Mouse (Mus musculus) liver, embryonic 11.5 days (tissue): ENCODE data around the gene Rnf157. TPM values are rescaled to one million over a fixed set of nuclear protein-coding genes. Genes with fewer than 3 reads are reported as not detected.

Experiments used
- ATAC-seq: fragments of 200-750 bp; cut with Nextera tagmentation; replicated peaks from 2 replicates; pipeline ENCODE4 v1.8.0; 2017; ENCODE audit warnings: moderate number of reproducible peaks, mild to moderate bottlenecking, moderate TSS enrichment, moderate library complexity; ENCODE audit not compliant: low FRiP score
- DNase-seq: peaks from one replicate; pipeline ENCODE4 v3.0.0-alpha.2; 2017; ENCODE audit warnings: low spot score
- H3K27ac ChIP-seq: fragments of 300-500 bp; sonication (generic); 2 replicates; pipeline ENCODE4 v1.5.1; 2014; ENCODE audit warnings: mild to moderate bottlenecking, low read depth, low read length, control low read depth
- H3K27me3 ChIP-seq: fragments of 300-500 bp; sonication (generic); replicated peaks from 2 replicates; pipeline ENCODE4 v1.6.1; 2014; ENCODE audit warnings: low read length, mixed read lengths; ENCODE audit not compliant: control insufficient read depth, insufficient read depth
- H3K36me3 ChIP-seq: fragments of 300-500 bp; sonication (generic); 2 replicates; pipeline ENCODE4 v1.6.1; 2014; ENCODE audit warnings: mild to moderate bottlenecking, low read length, moderate library complexity, mixed read lengths; ENCODE audit not compliant: control insufficient read depth, insufficient read depth
- H3K4me1 ChIP-seq: fragments of 300-500 bp; sonication (generic); replicated peaks from 2 replicates; pipeline ENCODE4 v1.6.1; 2014; ENCODE audit warnings: low read length, mixed read lengths; ENCODE audit not compliant: control insufficient read depth, insufficient read depth
- H3K4me2 ChIP-seq: fragments of 300-500 bp; sonication (generic); 2 replicates; pipeline ENCODE4 v1.6.1; 2014; ENCODE audit warnings: mild to moderate bottlenecking, control low read depth, moderate library complexity
- H3K4me3 ChIP-seq: fragments of 300-500 bp; sonication (generic); 2 replicates; pipeline ENCODE4 v1.5.1; 2014; ENCODE audit warnings: low read depth, low read length, control low read depth
- H3K9ac ChIP-seq: fragments of 300-500 bp; sonication (generic); 2 replicates; pipeline ENCODE4 v1.6.1; 2014; ENCODE audit warnings: low read depth, low read length, control low read depth
- H3K9me3 ChIP-seq: fragments of 300-500 bp; sonication (generic); 2 replicates; pipeline ENCODE4 v1.6.1; 2016; ENCODE audit warnings: low read length, inconsistent platforms, mixed read lengths; ENCODE audit not compliant: control insufficient read depth
- WGBS: fragments of 180-500 bp; shearing (Covaris S2); extraction: QIAGEN DNeasy Blood & Tissue Kit; methylation state at CpG from one replicate; pipeline ENCODE4 v1.1.7; 2014; 5-methylcytosine and 5-hydroxymethylcytosine counted together
- polyA plus RNA-seq: library from polyadenylated mRNA; unstranded; fragments of >200 nt; fragmentation: Nextera tagmentation; extraction: Ambion mirVana; gene quantifications from 2 replicates; pipeline ENCODE4 v1.2.1, GENCODE M21; 2014

Rnf157 gene
- polyA plus RNA-seq, 1 experiment from 2014 or later = 6.8 TPM

DNA sequence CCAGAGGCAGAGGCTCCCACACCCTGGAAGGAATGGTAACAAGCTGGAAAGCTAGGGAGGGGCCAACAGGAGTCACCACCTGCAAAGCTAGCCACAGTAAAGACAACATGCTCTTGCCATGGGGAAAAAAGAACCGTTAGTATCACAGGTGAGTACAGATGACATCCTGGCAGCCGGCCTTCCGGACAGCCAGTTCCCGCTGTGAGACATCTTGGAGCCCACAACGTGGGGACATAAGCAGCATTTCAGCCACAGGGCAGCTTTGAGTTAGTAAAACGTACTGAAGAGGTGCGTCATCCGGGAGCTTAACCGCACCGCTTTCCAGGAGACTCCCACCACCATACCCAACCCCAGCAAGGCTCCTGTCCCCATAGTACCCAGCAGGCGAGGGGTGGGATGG is 114.6 kb downstream of the Rnf157 start:
- no peak overlapping the region for H3K4me3 ChIP-seq
- WGBS = 90% methylated on average over 11 of the region's 11 CpGs

DNA sequence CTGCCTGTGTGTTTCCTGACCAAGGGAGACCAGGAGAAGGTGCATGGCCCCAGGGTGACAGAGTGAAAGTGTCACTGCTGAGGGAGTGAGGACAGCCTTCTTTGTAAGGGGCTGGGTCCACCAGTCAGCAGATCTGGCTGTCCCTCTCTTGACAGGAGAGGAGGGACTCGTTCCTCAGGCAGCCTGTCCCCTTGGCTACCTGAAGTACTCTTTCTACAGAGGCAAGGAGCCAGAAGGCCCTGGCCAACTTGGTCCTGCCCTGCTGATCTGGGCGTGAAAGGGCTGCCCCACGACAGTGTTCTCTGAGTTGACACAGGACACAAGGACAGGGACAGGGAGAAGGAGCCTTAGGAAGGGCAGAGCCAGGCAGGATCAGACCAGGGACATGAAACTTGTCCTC is 115.8 kb downstream of the Rnf157 start:
- ATAC-seq (no peak), DNase-seq (no peak)
- no peaks in the 10 kb centered on the region for H3K9me3 ChIP-seq
- no peak overlapping the region for H3K9ac ChIP-seq
- WGBS = 68% methylated on average over 3 of the region's 3 CpGs
- H3K4me2 ChIP-seq = no peak overlapping the region
- H3K36me3 ChIP-seq = peaks cover 17% of the 10 kb centered on the region; the same call in 1 of the 2 replicates
- peaks cover 11% of the 10 kb centered on the region for H3K4me1 ChIP-seq
- no peaks in the 10 kb centered on the region for H3K27me3 ChIP-seq
- H3K4me3 ChIP-seq = no peak overlapping the region
- H3K27ac ChIP-seq = no peak overlapping the region

More for the DNA sequence above, 114.6 kb downstream of the Rnf157 start:
- Histone ChIP-seq H3K27ac (no peak overlapping the region), H3K9me3 (no peaks in the 10 kb centered on the region), H3K9ac (no peak overlapping the region), H3K27me3 (no peaks in the 10 kb centered on the region), H3K36me3 (peaks cover 19% of the 10 kb centered on the region; the same call in 1 of the 2 replicates), H3K4me2 (no peak overlapping the region), H3K4me1 (peaks cover 6% of the 10 kb centered on the region)
- DNase-seq = no peak
- ATAC-seq = no peak

DNA sequence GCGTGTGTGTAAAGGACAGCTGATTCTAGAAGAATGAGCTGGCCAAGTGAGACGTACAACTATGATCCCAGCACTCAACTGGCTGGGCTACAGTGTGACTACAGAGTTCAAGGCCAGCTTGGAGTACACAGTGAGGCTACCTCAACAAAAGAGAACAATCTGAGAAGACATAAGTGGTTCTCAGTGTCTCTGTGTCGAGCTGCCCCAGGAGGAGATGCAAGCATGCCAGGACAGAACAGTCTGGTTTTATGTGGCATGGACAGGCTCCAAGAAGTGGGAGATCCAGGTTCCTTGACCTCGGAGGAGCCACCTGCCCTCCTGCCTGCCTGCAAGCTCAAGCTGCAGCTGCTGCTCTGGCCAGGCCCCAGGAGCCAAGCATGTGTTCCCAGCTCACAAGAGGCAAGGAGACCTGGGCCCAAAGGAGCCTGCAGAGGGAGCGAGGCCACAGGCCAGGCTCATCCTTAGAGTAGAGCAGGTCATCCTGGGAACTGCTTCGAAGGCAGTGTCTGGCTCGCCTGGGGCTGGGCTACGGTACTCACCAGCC is 116.6 kb downstream of the Rnf157 start:
- no peak for ATAC-seq
- Histone ChIP-seq H3K4me2 (no peak overlapping the region), H3K9ac (no peak overlapping the region), H3K4me3 (no peak overlapping the region), H3K27ac (no peak overlapping the region), H3K27me3 (no peaks in the 10 kb centered on the region), H3K36me3 (peaks cover 12% of the 10 kb centered on the region; the same call in 1 of the 2 replicates), H3K9me3 (no peaks in the 10 kb centered on the region), H3K4me1 (peaks cover 11% of the 10 kb centered on the region)
- WGBS = 91% methylated on average over 8 of the region's 8 CpGs
- DNase-seq = no peak

DNA sequence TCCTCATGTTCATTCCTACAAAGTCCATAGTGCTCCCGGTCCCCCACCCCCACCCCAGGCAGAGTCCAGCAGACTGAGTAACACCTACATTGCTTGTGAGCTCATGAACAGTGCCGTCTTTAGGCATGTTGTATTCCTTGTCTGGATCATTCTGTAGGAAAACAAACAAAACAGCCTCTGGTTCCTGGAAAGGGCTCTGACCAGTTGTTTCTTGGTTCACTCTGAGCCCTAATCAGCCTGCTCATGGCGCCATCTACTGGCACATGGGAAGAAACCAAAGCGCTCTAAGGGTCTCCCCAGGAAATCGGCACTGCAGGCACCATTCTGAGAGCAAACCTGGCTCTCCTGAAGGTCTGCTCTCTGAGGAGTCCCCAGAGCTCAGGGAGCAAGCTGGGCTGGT is 118.5 kb downstream of the Rnf157 start:
- H3K9me3 ChIP-seq = no peaks in the 10 kb centered on the region
- no peak overlapping the region for H3K27ac ChIP-seq
- 38% methylated on average over 5 of the region's 5 CpGs for WGBS
- H3K27me3 ChIP-seq = no peaks in the 10 kb centered on the region
- H3K4me1 ChIP-seq = peaks cover 11% of the 10 kb centered on the region
- no peak overlapping the region for H3K4me2 ChIP-seq
- ATAC-seq (0 out of 2 replicates have a peak, but pooled peaks have one; percentile 38), DNase-seq (no peak)
- H3K9ac ChIP-seq = no peak overlapping the region
- H3K36me3 ChIP-seq = peaks cover 3% of the 10 kb centered on the region; the same call in 1 of the 2 replicates
- H3K4me3 ChIP-seq = no peak overlapping the region

DNA sequence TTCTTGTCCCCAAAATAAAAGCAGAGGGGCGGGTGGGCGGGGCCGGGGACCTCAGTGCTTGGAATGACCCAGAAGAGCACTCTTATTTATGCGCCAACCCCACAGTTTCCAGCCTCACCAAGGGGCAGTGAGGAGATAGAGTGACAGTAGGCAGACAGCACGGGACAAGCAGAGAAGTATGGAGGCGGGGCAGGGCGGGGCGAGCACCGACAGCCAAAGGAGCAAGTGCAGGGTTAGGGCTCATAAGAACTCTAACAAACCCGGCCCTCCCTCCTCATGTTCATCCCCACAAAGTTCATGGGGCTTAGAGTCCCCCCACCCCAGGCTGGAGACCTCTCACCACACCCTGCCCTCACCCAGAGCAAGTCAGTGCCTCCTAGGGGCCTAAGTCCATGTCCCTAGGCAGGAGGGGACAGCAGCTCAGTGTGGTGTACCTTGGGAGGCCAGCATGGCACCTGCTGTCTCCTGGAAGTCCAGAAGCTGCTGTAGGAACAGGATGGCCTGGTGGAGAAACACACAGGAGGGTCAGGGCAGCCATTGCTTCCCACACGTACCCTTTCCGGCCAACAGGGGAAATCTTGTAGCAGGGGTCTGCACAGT is 119.2 kb downstream of the Rnf157 start:
- Histone ChIP-seq H3K4me2 (no peak overlapping the region), H3K9me3 (no peaks in the 10 kb centered on the region), H3K36me3 (peaks cover 6% of the 10 kb centered on the region; the same call in 1 of the 2 replicates), H3K27me3 (no peaks in the 10 kb centered on the region), H3K27ac (no peak overlapping the region), H3K4me1 (peaks cover 11% of the 10 kb centered on the region), H3K9ac (no peak overlapping the region), H3K4me3 (no peak overlapping the region)
- no peak for DNase-seq
- WGBS = 82% methylated on average over 12 of the region's 12 CpGs
- 0 out of 2 replicates have a peak, but pooled peaks have one; percentile 30 for ATAC-seq

DNA sequence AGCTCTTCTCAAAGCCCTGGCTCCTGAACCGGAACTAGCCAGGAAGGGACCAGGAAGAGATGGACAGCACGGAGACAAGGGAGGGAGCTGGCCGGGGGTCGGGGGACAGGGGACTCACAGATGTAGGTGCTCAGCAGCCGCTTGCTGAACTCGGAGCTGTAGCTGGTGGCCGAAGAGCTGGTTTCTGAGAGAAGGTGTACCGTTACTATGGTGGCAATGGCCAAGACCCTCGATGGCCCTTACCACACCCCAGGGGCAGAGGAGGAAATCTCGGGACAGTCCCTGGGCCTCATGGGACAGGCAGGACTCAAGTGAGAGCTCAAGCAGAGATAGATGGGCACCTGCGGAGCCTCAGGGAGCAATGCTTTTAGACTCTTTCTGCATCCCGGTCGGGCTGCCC is 120.4 kb downstream of the Rnf157 start:
- 91% methylated on average over 13 of the region's 13 CpGs for WGBS
- H3K9ac ChIP-seq = no peak overlapping the region
- H3K27ac ChIP-seq = peak overlapping the region; percentile 32; the same call in 1 of the 2 replicates
- H3K4me3 ChIP-seq = no peak overlapping the region
- DNase-seq (no peak), ATAC-seq (no peak)
- no peak overlapping the region for H3K4me2 ChIP-seq
- H3K27me3 ChIP-seq = no peaks in the 10 kb centered on the region
- peaks cover 11% of the 10 kb centered on the region for H3K4me1 ChIP-seq
- peaks cover 8% of the 10 kb centered on the region for H3K36me3 ChIP-seq
- no peaks in the 10 kb centered on the region for H3K9me3 ChIP-seq

DNA sequence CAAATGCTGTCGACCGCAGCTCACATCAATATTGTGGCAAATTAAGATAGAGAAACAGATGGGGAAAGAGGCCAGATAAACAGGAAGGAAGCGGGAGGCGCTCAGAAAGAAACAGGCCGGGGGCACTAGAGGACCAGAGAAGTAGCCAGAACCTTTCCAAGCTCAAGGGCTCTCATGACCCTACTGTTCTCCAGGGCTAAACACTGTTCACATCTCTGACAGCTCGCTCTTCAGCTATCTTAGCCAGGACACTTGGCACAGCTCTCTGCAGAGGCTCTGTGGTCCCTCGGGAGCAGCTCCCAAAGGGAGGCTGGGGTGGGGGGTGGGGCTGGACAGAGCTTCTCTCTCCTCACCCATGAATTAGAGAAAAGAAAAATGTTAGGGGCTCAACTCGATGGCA is 122.3 kb downstream of the Rnf157 start:
- Histone ChIP-seq H3K9ac (no peak overlapping the region), H3K36me3 (peaks cover 8% of the 10 kb centered on the region), H3K4me2 (no peak overlapping the region), H3K4me1 (peaks cover 11% of the 10 kb centered on the region), H3K4me3 (no peak overlapping the region), H3K27me3 (peaks cover 3% of the 10 kb centered on the region), H3K27ac (no peak overlapping the region), H3K9me3 (no peaks in the 10 kb centered on the region)
- no peak for DNase-seq
- WGBS = 55% methylated on average over 8 of the region's 8 CpGs
- no peak for ATAC-seq

DNA sequence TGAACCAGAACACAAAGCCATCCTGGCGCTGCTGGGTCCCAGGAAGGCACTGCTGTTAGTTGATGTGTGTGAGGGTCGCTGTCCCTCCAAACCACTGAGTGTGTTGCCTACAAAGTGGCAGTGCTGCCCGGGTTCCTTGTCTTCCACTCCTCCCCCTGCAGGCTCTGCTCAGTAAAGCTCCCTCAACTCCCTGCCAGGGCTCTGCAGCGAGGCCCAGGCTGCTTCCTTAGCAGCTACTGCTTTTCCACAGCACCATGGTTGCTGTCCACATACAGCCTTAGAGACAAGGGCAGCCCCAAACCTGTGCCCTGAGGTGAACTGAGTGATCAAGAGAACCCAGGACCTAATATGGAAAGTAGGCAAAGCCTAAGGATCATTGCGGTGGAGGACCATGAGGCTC is 125.5 kb downstream of the Rnf157 start:
- H3K4me3 ChIP-seq = no peak overlapping the region
- no peak overlapping the region for H3K4me2 ChIP-seq
- no peak overlapping the region for H3K9ac ChIP-seq
- H3K27me3 ChIP-seq = peaks cover 35% of the 10 kb centered on the region
- 80% methylated on average over 5 of the region's 5 CpGs for WGBS
- ATAC-seq = no peak
- no peaks in the 10 kb centered on the region for H3K9me3 ChIP-seq
- no peak overlapping the region for H3K27ac ChIP-seq
- peaks cover 8% of the 10 kb centered on the region for H3K36me3 ChIP-seq
- DNase-seq = no peak
- H3K4me1 ChIP-seq = no peaks in the 10 kb centered on the region; the same call in none of the 2 replicates
